In genomic region chr1:110774096-110774495, GRCm38 (mm10) we compare ENCODE assay signal across 21 mouse cellular contexts.
DNase-seq lines count a peak whose midpoint lies in the region; ATAC-seq and TF ChIP-seq lines count a peak whose summit lies in the region.
"Had no signal": no experiment of that assay in that cellular context is flagged by ENCODE, and none has a peak within 500 bp of the region (broad histone marks: within the 10 kb centered on the region; RNA-seq: fewer than 3 reads in every experiment).

No protein-coding gene starts in this region.

- no peak for TF ChIP-seq CTCF in ES-Bruce4 (IDR thresholded peaks at IDR 0.05; ENCODE audit: low read depth, low read length)

- peak overlapping the region; percentile 88 for H3K27ac ChIP-seq in ES-Bruce4 (ENCODE audit: insufficient read depth, low read length)
- H3K27ac ChIP-seq in ES-E14 (ENCODE audit: insufficient read depth, low read depth, low read length, poor library complexity, severe bottlenecking): peak overlapping the region; percentile 91
- H3K27ac ChIP-seq: embryonic facial prominence, embryonic 10.5 days; embryonic facial prominence, embryonic 12.5 days; forebrain, embryonic 13.5 days; forebrain, embryonic 15.5 days had no signal

- H3K36me3 ChIP-seq in ES-Bruce4 (ENCODE audit: control insufficient read depth, insufficient read depth, low read length, poor library complexity, severe bottlenecking) (no peaks in the 10 kb centered on the region; the same call in 1 of the 2 replicates), ES-E14 (ENCODE audit: control insufficient read depth, insufficient read depth, low read length, poor library complexity, severe bottlenecking) (peaks cover 2% of the 10 kb centered on the region; the same call in 1 of the 2 replicates)
- H3K36me3 ChIP-seq: embryonic facial prominence, embryonic 10.5 days; embryonic facial prominence, embryonic 12.5 days; forebrain, embryonic 15.5 days had no signal

- ATAC-seq in inflammation-experienced regulatory T-cells, adult 6 months: no peak
- ATAC-seq: CD4-positive, CD25-positive, alpha-beta regulatory T cell, adult 4 months; forebrain, embryonic 13.5 days; forebrain, embryonic 15.5 days; forebrain, postnatal 0 days had no signal

- no peak overlapping the region for H3K9ac ChIP-seq in ES-Bruce4 (ENCODE audit: low read depth, poor library complexity, severe bottlenecking)
- H3K9ac ChIP-seq in ES-E14 (ENCODE audit: insufficient read depth, low read depth, low read length, poor library complexity, severe bottlenecking): no peak overlapping the region
- H3K9ac ChIP-seq: embryonic facial prominence, embryonic 12.5 days; forebrain, embryonic 13.5 days; forebrain, embryonic 15.5 days; forebrain, postnatal 0 days had no signal

- H3K4me3 ChIP-seq in ES-Bruce4 (ENCODE audit: low read depth, low read length): no peak overlapping the region
- no peak overlapping the region for H3K4me3 ChIP-seq in ES-E14 (ENCODE audit: insufficient read depth in 1 of 2, low read depth in 1 of 2, low read length in 2 of 2, poor library complexity in 1 of 2, severe bottlenecking in 1 of 2)
- H3K4me3 ChIP-seq: embryonic facial prominence, embryonic 10.5 days; embryonic facial prominence, embryonic 12.5 days; forebrain, embryonic 13.5 days; forebrain, embryonic 15.5 days had no signal

- 0 out of 2 replicates have a peak, but pooled peaks have one; percentile 11 for TF ChIP-seq EP300 in ES-Bruce4 (IDR thresholded peaks at IDR 0.05; ENCODE audit: insufficient read depth, low read depth, low read length)

- TF ChIP-seq POLR2A in ES-Bruce4 (IDR thresholded peaks at IDR 0.05; ENCODE audit: insufficient read depth, low read length): no peak

- H3K27me3 ChIP-seq in ES-Bruce4 (ENCODE audit: control insufficient read depth, insufficient read depth, low read length, poor library complexity, severe bottlenecking): no peaks in the 10 kb centered on the region
- H3K27me3 ChIP-seq: CH12.LX; embryonic facial prominence, embryonic 12.5 days; forebrain, embryonic 13.5 days; forebrain, embryonic 15.5 days had no signal

- peaks cover 6% of the 10 kb centered on the region for H3K4me1 ChIP-seq in ES-Bruce4 (ENCODE audit: control insufficient read depth, insufficient read depth, low read length)
- peaks cover 2% of the 10 kb centered on the region in 2 experiments; a peak in 2 of 4 replicates for H3K4me1 ChIP-seq in ES-E14 (ENCODE audit: control insufficient read depth in 2 of 2, insufficient read depth in 2 of 2, low read length in 2 of 2, poor library complexity in 1 of 2)
- H3K4me1 ChIP-seq: embryonic facial prominence, embryonic 10.5 days; embryonic facial prominence, embryonic 12.5 days; forebrain, embryonic 13.5 days; forebrain, embryonic 15.5 days had no signal

- H3K9me3 ChIP-seq in ES-Bruce4 (replicated peaks; ENCODE audit: control insufficient read depth, insufficient read depth, low read length, poor library complexity, severe bottlenecking) (0 out of 2 replicates have a peak, but pooled peaks cover 2% of the 10 kb centered on the region), ES-E14 (ENCODE audit: control insufficient read depth, insufficient read depth, low read depth, low read length) (no peaks in the 10 kb centered on the region)
- H3K9me3 ChIP-seq: embryonic facial prominence, embryonic 10.5 days; embryonic facial prominence, embryonic 12.5 days; forebrain, embryonic 13.5 days; forebrain, embryonic 15.5 days had no signal

- peak; percentile 24 for DNase-seq in ES-E14 (ENCODE audit: low read depth, low spot score)
- peak; percentile 45 for DNase-seq in ZHBTc4 (ENCODE audit: low read depth, low spot score)
- no peak for DNase-seq in ovary, adult 18-20 months (ENCODE audit: low spot score)
- DNase-seq: adrenal gland, adult 8-10 months; adrenal gland, postnatal 14 days; adrenal gland, postnatal 36 days; B cell, adult 2 months; cerebellum, adult 11-12 months; cerebellum, adult 2 months; cerebellum, adult 9-10 months; cerebellum, postnatal 10 days; cerebellum, postnatal 25 days; forebrain, postnatal 0 days had no signal

- in situ Hi-C loops in ES-E14 (cut with MboI; ENCODE audit: low sequenced_read_pairs in 2 of 2, unreplicated experiment in 2 of 2): no loop called here

TF ChIP-seq in ES-E14, 5 proteins besides CTCF, POLR2A, EP300 and RAD21:
- TF ChIP-seq CHD2 (IDR thresholded peaks at IDR 0.05; ENCODE audit: low read depth, low read length) (no peak), MAFK (IDR thresholded peaks at IDR 0.05; ENCODE audit: insufficient read depth, low read depth, low read length) (no peak), ZC3H11A (IDR thresholded peaks at IDR 0.05; ENCODE audit: borderline replicate concordance, low read depth, low read length) (no peak), ZNF384 (IDR thresholded peaks at IDR 0.05; ENCODE audit: low read depth, low read length) (no peak), HCFC1 (IDR thresholded peaks at IDR 0.05; ENCODE audit: borderline replicate concordance, insufficient read depth, low read length) (no peak)
TF ChIP-seq in ES-E14: peak in this region for 0.
